Mouse (Mus musculus) embryonic facial prominence, embryonic 11.5 days (tissue): ENCODE data around the gene Srsf4. TPM values are rescaled to one million over a fixed set of nuclear protein-coding genes. Genes with fewer than 3 reads are reported as not detected.

Experiments
- ATAC-seq: fragments of 200-750 bp; cut with Nextera tagmentation; replicated peaks from 2 replicates; pipeline ENCODE4 v1.8.0; 2017; ENCODE audit warnings: low read depth; ENCODE audit not compliant: insufficient number of reproducible peaks, low FRiP score, low TSS enrichment
- DNase-seq: peaks from one replicate; pipeline ENCODE4 v3.0.0-alpha.2; 2015; ENCODE audit warnings: low spot score
- H3K27ac ChIP-seq: fragments of 300-500 bp; sonication (generic); replicated peaks from 2 replicates; pipeline ENCODE4 v1.5.1; 2014; ENCODE audit warnings: mild to moderate bottlenecking, low read depth, low read length, control low read depth
- H3K27me3 ChIP-seq: fragments of 300-500 bp; sonication (generic); 2 replicates; pipeline ENCODE4 v1.6.1; 2014; ENCODE audit warnings: mild to moderate bottlenecking, low read length, moderate library complexity, mixed read lengths; ENCODE audit not compliant: control insufficient read depth, insufficient read depth
- H3K36me3 ChIP-seq: fragments of 300-500 bp; sonication (generic); replicated peaks from 2 replicates; pipeline ENCODE4 v1.6.1; 2014; ENCODE audit warnings: low read depth, mild to moderate bottlenecking, low read length, moderate library complexity, mixed read lengths; ENCODE audit not compliant: control insufficient read depth, insufficient read depth
- H3K4me1 ChIP-seq: fragments of 300-500 bp; sonication (generic); 2 replicates; pipeline ENCODE4 v1.6.1; 2014; ENCODE audit warnings: low read length, mixed read lengths; ENCODE audit not compliant: control insufficient read depth, insufficient read depth
- H3K4me2 ChIP-seq: fragments of 300-500 bp; sonication (generic); 2 replicates; pipeline ENCODE4 v1.6.1; 2014; ENCODE audit warnings: low read depth, mild to moderate bottlenecking, control low read depth, low read length, moderate library complexity
- H3K4me3 ChIP-seq: fragments of 300-500 bp; sonication (generic); 2 replicates; pipeline ENCODE4 v1.5.1; 2014; ENCODE audit warnings: low read depth, low read length, control low read depth
- H3K9ac ChIP-seq: fragments of 300-500 bp; sonication (generic); replicated peaks from 2 replicates; pipeline ENCODE4 v1.6.1; 2014; ENCODE audit warnings: mild to moderate bottlenecking, control low read depth, low read length
- H3K9me3 ChIP-seq: fragments of 300-500 bp; sonication (generic); replicated peaks from 2 replicates; pipeline ENCODE4 v1.6.1; 2016; ENCODE audit warnings: mild to moderate bottlenecking, low read length, inconsistent platforms, mixed read lengths; ENCODE audit not compliant: control insufficient read depth
- WGBS: fragments of 180-500 bp; shearing (Covaris S2); extraction: QIAGEN DNeasy Blood & Tissue Kit; methylation state at CpG from one replicate; pipeline ENCODE4 v1.1.7; 2014; 5-methylcytosine and 5-hydroxymethylcytosine counted together
- polyA plus RNA-seq: library from polyadenylated mRNA; unstranded; fragments of >200 nt; fragmentation: Nextera tagmentation; extraction: Ambion mirVana; gene quantifications from 2 replicates; pipeline ENCODE4 v1.2.1, GENCODE M21; 2014

Srsf4 gene
- polyA plus RNA-seq, 1 experiment from 2014 or later: 131 TPM

- no peak overlapping the region for H3K4me3 ChIP-seq
- no peak for DNase-seq
- no peaks in the 10 kb centered on the region for H3K4me1 ChIP-seq
- no peak overlapping the region for H3K9ac ChIP-seq
- ATAC-seq: no peak
- peaks cover 42% of the 10 kb centered on the region for H3K36me3 ChIP-seq
- no peaks in the 10 kb centered on the region for H3K27me3 ChIP-seq
- H3K9me3 ChIP-seq: no peaks in the 10 kb centered on the region
- 93% methylated on average over 5 of the region's 5 CpGs for WGBS
- H3K27ac ChIP-seq: no peak overlapping the region
- no peak overlapping the region for H3K4me2 ChIP-seq
Observed at GRCm38 (mm10) chr4:131897109-131897508, 23.7 kb downstream of the Srsf4 start.

- no peaks in the 10 kb centered on the region for H3K27me3 ChIP-seq
- H3K9me3 ChIP-seq: no peaks in the 10 kb centered on the region
- no peak overlapping the region for H3K9ac ChIP-seq
- H3K36me3 ChIP-seq: peaks cover 43% of the 10 kb centered on the region
- DNase-seq: no peak
- H3K4me1 ChIP-seq: no peaks in the 10 kb centered on the region
- no peak overlapping the region for H3K4me3 ChIP-seq
- H3K27ac ChIP-seq: no peak overlapping the region
- ATAC-seq: no peak
- H3K4me2 ChIP-seq: no peak overlapping the region
- 94% methylated on average over 8 of the region's 8 CpGs for WGBS
Observed at GRCm38 (mm10) chr4:131897787-131898186, 24.4 kb downstream of the Srsf4 start.

- H3K27ac ChIP-seq: no peak overlapping the region
- no peak for ATAC-seq
- no peaks in the 10 kb centered on the region for H3K4me1 ChIP-seq
- no peaks in the 10 kb centered on the region for H3K9me3 ChIP-seq
- H3K4me2 ChIP-seq: no peak overlapping the region
- H3K4me3 ChIP-seq: no peak overlapping the region
- 88% methylated on average over 12 of the region's 12 CpGs for WGBS
- no peak overlapping the region for H3K9ac ChIP-seq
- no peak for DNase-seq
- H3K36me3 ChIP-seq: peaks cover 39% of the 10 kb centered on the region
- H3K27me3 ChIP-seq: no peaks in the 10 kb centered on the region
Observed at GRCm38 (mm10) chr4:131898503-131899179, 25.2 kb downstream of the Srsf4 start.

- 96% methylated on average over 6 of the region's 6 CpGs for WGBS
- Histone ChIP-seq H3K9me3 (no peaks in the 10 kb centered on the region), H3K4me3 (no peak overlapping the region), H3K4me2 (no peak overlapping the region), H3K27me3 (no peaks in the 10 kb centered on the region), H3K27ac (no peak overlapping the region), H3K4me1 (no peaks in the 10 kb centered on the region), H3K9ac (no peak overlapping the region), H3K36me3 (peaks cover 38% of the 10 kb centered on the region)
- DNase-seq (no peak), ATAC-seq (no peak)
Observed at GRCm38 (mm10) chr4:131899180-131899554, 25.8 kb downstream of the Srsf4 start.

- H3K36me3 ChIP-seq: peaks cover 31% of the 10 kb centered on the region
- no peaks in the 10 kb centered on the region for H3K9me3 ChIP-seq
- ATAC-seq (no peak), DNase-seq (no peak)
- no peaks in the 10 kb centered on the region for H3K4me1 ChIP-seq
- H3K9ac ChIP-seq: no peak overlapping the region
- H3K4me3 ChIP-seq: no peak overlapping the region
- H3K4me2 ChIP-seq: no peak overlapping the region
- 93% methylated on average over 15 of the region's 15 CpGs for WGBS
- no peak overlapping the region for H3K27ac ChIP-seq
- no peaks in the 10 kb centered on the region for H3K27me3 ChIP-seq
Observed at GRCm38 (mm10) chr4:131901090-131901489, 27.7 kb downstream of the Srsf4 start.

GRCm38 (mm10) chr4:131904478-131904877 lies 31.1 kb downstream of the Srsf4 start:
- Histone ChIP-seq H3K4me2 (no peak overlapping the region), H3K27me3 (no peaks in the 10 kb centered on the region), H3K4me3 (no peak overlapping the region), H3K27ac (no peak overlapping the region), H3K36me3 (peaks cover 25% of the 10 kb centered on the region), H3K9me3 (no peaks in the 10 kb centered on the region), H3K9ac (no peak overlapping the region), H3K4me1 (no peaks in the 10 kb centered on the region)
- WGBS: 57% methylated on average over 8 of the region's 8 CpGs
- peak; percentile 64 for DNase-seq
- peak; percentile 25; the same call in 1 of the 2 replicates for ATAC-seq

- Histone ChIP-seq H3K27ac (no peak overlapping the region), H3K4me1 (peaks cover 6% of the 10 kb centered on the region), H3K9ac (no peak overlapping the region), H3K9me3 (no peaks in the 10 kb centered on the region), H3K4me2 (no peak overlapping the region), H3K4me3 (no peak overlapping the region), H3K36me3 (peaks cover 9% of the 10 kb centered on the region), H3K27me3 (no peaks in the 10 kb centered on the region)
- ATAC-seq: no peak
- 70% methylated on average over 6 of the region's 6 CpGs for WGBS
- no peak for DNase-seq
Observed at GRCm38 (mm10) chr4:131906423-131906822, 33.0 kb downstream of the Srsf4 start.

GRCm38 (mm10) chr4:131907912-131908311 lies 34.5 kb downstream of the Srsf4 start:
- Histone ChIP-seq H3K4me3 (no peak overlapping the region), H3K27ac (no peak overlapping the region), H3K27me3 (peaks cover 2% of the 10 kb centered on the region; the same call in 1 of the 2 replicates), H3K9ac (no peak overlapping the region), H3K4me2 (no peak overlapping the region), H3K36me3 (no peaks in the 10 kb centered on the region; the same call in 1 of the 2 replicates), H3K4me1 (peaks cover 9% of the 10 kb centered on the region), H3K9me3 (no peaks in the 10 kb centered on the region)
- no peak for DNase-seq
- 92% methylated on average over 3 of the region's 3 CpGs for WGBS
- no peak for ATAC-seq
